Mouse (Mus musculus): ENCODE measurements around the gene Tas2r138. TPM values are rescaled to one million over a fixed set of nuclear protein-coding genes. Genes with fewer than 3 reads are reported as not detected.

The Tas2r138 gene
- polyA plus RNA-seq, 1 experiment from 2014 or later: not detected

DNA sequence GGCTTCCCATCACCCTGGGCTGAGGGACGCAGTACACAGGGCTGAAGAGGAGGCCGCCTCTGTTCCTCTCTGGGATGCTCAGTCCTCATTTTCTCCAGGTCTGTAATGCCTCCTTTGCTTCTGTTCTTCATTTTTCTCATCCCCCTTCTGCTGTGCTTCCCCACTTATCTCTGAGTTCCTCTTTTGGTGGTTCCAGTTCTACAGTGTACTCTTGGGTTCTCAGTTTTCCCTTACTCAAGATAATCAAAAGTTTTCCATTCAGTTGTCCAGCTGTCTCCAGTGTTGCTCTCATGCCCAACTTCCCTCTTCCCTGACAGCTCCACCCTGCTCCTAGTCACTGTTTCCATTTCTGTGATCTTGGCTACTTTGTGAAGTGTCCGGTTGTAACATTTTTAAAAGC lies 39.5 kb downstream of the Tas2r138 start:
- Histone ChIP-seq H3K4me2 (ENCODE audit: low read depth, low read length) (no peak overlapping the region), H3K27me3 (ENCODE audit: control insufficient read depth, insufficient read depth, low read depth, low read length) (no peaks in the 10 kb centered on the region), H3K9ac (ENCODE audit: low read length) (no peak overlapping the region), H3K4me3 (ENCODE audit: low read length) (no peak overlapping the region), H3K36me3 (ENCODE audit: control insufficient read depth, insufficient read depth, low read length) (no peaks in the 10 kb centered on the region), H3K9me3 (ENCODE audit: control insufficient read depth, low read length) (no peaks in the 10 kb centered on the region), H3K4me1 (replicated peaks; ENCODE audit: control insufficient read depth, insufficient read depth, low read length) (no peaks in the 10 kb centered on the region), H3K27ac (ENCODE audit: low read length) (no peak overlapping the region)
- no peak for ATAC-seq (ENCODE audit: low read depth)
- 64% methylated on average over 3 of the region's 3 CpGs for WGBS

DNA sequence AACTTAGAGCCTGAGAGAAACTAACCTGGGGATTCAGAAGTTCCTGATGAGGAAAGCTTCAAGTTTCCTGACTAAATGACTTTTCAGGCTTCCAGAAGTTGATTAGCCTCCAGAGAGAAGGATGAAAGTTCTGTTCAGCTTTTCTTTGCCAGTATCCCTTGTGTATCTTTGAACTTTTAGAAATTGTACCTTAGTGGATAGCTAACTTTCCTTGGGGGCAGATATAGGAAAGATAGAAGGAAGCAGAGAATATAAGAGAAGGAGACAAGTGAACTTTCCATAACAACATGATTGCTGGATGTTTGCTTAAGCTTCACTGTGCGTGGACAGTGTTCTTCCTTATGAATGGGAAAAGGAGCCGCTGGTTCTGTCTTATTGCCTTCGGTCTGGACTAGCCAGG lies 43.9 kb downstream of the Tas2r138 start, which contains the start of gene Olfr460:
Olfr460 (plus strand) TSS at position 301 of the 400 bp plus-strand sequence.
- Histone ChIP-seq H3K4me2 (ENCODE audit: low read depth, low read length) (no peak within 1 kb of the TSS), H3K9me3 (ENCODE audit: control insufficient read depth, low read length) (no peaks in the 10 kb centered on the region), H3K4me3 (ENCODE audit: low read length) (no peak within 1 kb of the TSS), H3K9ac (ENCODE audit: low read length) (no peak within 1 kb of the TSS), H3K36me3 (ENCODE audit: control insufficient read depth, insufficient read depth, low read length) (no peaks in the 10 kb centered on the region), H3K4me1 (replicated peaks; ENCODE audit: control insufficient read depth, insufficient read depth, low read length) (no peaks in the 10 kb centered on the region), H3K27me3 (ENCODE audit: control insufficient read depth, insufficient read depth, low read depth, low read length) (no peaks in the 10 kb centered on the region), H3K27ac (ENCODE audit: low read length) (no peak within 1 kb of the TSS)
- ATAC-seq (ENCODE audit: low read depth): no peak
- 79% methylated on average over 3 of the region's 3 CpGs for WGBS

Other genes with a start within 250 kb of the Tas2r138 start
- gene E330009J07Rik, start 177.2 kb downstream of the Tas2r138 start, polyA plus RNA-seq (2015; fragmentation: Nextera tagmentation; extraction: Ambion mirVana): 8.6 and 9.6 TPM in 2 replicates
- 0.08 TPM in 1 of 2 replicates, not detected in the other for gene Wee2, start 174.2 kb downstream of the Tas2r138 start, polyA plus RNA-seq (2015; fragmentation: Nextera tagmentation; extraction: Ambion mirVana)
- 130 and 142 TPM in 2 replicates for gene Ssbp1, start 142.0 kb downstream of the Tas2r138 start, polyA plus RNA-seq (2015; fragmentation: Nextera tagmentation; extraction: Ambion mirVana)
- not detected in 2 replicates for gene Tas2r137, start 122.1 kb downstream of the Tas2r138 start, polyA plus RNA-seq (2015; fragmentation: Nextera tagmentation; extraction: Ambion mirVana)
- not detected in 2 replicates for gene Tas2r108, start 119.8 kb downstream of the Tas2r138 start, polyA plus RNA-seq (2015; fragmentation: Nextera tagmentation; extraction: Ambion mirVana)
- not detected in 2 replicates for gene Prss37, start 93.8 kb downstream of the Tas2r138 start, polyA plus RNA-seq (2015; fragmentation: Nextera tagmentation; extraction: Ambion mirVana)
- not detected in 2 replicates for gene Olfr461, start 58.3 kb downstream of the Tas2r138 start, polyA plus RNA-seq (2015; fragmentation: Nextera tagmentation; extraction: Ambion mirVana)
- not detected in 2 replicates for gene Olfr460, start 43.8 kb downstream of the Tas2r138 start, polyA plus RNA-seq (2015; fragmentation: Nextera tagmentation; extraction: Ambion mirVana)
- 1.6 and 1.9 TPM in 2 replicates for gene Clec5a, start 27.5 kb downstream of the Tas2r138 start, polyA plus RNA-seq (2015; fragmentation: Nextera tagmentation; extraction: Ambion mirVana)
- gene Mgam, start 15.5 kb upstream of the Tas2r138 start, polyA plus RNA-seq (2015; fragmentation: Nextera tagmentation; extraction: Ambion mirVana): 0.15 and 0.29 TPM in 2 replicates

All from lung, embryonic 16.5 days (tissue).